Mouse (Mus musculus): ENCODE measurements around the gene Rpl19.

DNA sequence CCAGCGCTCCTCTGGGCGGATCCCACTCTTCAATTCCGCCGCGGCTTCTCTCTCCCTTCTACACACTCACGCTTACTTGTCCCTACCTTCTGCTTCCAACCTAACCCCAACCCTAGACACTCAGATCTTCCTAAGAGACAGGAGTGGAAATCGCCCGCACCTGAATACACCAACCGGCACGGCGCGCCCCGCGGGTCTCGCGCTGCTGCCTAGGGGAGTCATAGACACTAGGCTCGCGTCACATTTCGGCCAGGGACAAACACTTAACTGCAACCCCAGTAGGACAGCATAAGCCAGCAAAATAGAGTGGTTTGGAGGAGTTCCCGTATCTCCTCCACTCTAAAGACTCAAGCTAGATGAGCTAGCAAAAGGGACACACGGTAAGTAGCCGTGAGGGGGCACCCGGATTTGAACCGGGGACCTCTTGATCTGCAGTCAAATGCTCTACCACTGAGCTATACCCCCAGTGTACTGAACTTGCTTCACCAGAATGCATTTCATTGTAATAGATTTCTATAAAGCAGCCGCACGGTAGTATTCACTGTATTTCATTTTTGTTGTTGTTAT lies 37.9 kb upstream of the Rpl19 start:
- TF ChIP-seq USF1 (IDR thresholded peaks at IDR 0.05; ENCODE audit: low read depth, low read length) (no peak), MAX (IDR thresholded peaks at IDR 0.05; ENCODE audit: low read length) (no peak), EP300 (IDR thresholded peaks at IDR 0.05; ENCODE audit: low read length) (no peak), POLR2A (IDR thresholded peaks at IDR 0.05; ENCODE audit: low read depth, low read length) (peak; percentile 79; the same call in 1 of the 2 replicates)

All from CH12.LX (cell line).